Mouse (Mus musculus) liver, embryonic 15.5 days (tissue): ENCODE results near the gene Bcar3. TPM values are rescaled to one million over a fixed set of nuclear protein-coding genes. Genes with fewer than 3 reads are reported as not detected.

Experiments used
- ATAC-seq: fragments of 200-750 bp; cut with Nextera tagmentation; 2 replicates; pipeline ENCODE4 v1.8.0; 2017; ENCODE audit warnings: moderate number of reproducible peaks, mild to moderate bottlenecking, moderate library complexity; ENCODE audit not compliant: insufficient read depth
- H3K27ac ChIP-seq: fragments of 300-500 bp; sonication (generic); replicated peaks from 2 replicates; pipeline ENCODE4 v1.5.1; 2015; ENCODE audit warnings: mild to moderate bottlenecking, inconsistent platforms
- H3K27me3 ChIP-seq: fragments of 300-500 bp; sonication (generic); 2 replicates; pipeline ENCODE4 v1.6.1; 2015; ENCODE audit warnings: mild to moderate bottlenecking, inconsistent platforms
- H3K36me3 ChIP-seq: fragments of 300-500 bp; sonication (generic); replicated peaks from 2 replicates; pipeline ENCODE4 v1.6.1; 2015; ENCODE audit warnings: moderate library complexity, mild to moderate bottlenecking, inconsistent platforms
- H3K4me1 ChIP-seq: fragments of 300-500 bp; sonication (generic); replicated peaks from 2 replicates; pipeline ENCODE4 v1.6.1; 2015; ENCODE audit warnings: inconsistent platforms
- H3K4me2 ChIP-seq: fragments of 300-500 bp; sonication (generic); 2 replicates; pipeline ENCODE4 v1.6.1; 2015; ENCODE audit warnings: moderate library complexity, mild to moderate bottlenecking, inconsistent platforms
- H3K4me3 ChIP-seq: fragments of 300-500 bp; sonication (generic); replicated peaks from 2 replicates; pipeline ENCODE4 v1.5.1; 2015; ENCODE audit warnings: mild to moderate bottlenecking, inconsistent platforms
- H3K9ac ChIP-seq: fragments of 300-500 bp; sonication (generic); 2 replicates; pipeline ENCODE4 v1.6.1; 2015; ENCODE audit warnings: moderate library complexity, mild to moderate bottlenecking, inconsistent platforms
- H3K9me3 ChIP-seq: fragments of 300-500 bp; sonication (generic); replicated peaks from 2 replicates; pipeline ENCODE4 v1.6.1; 2016; ENCODE audit warnings: inconsistent platforms
- WGBS: fragments of 180-500 bp; shearing (Covaris S2); methylation state at CpG from one replicate; pipeline ENCODE4 v1.1.7; 2015; ENCODE audit warnings: mixed read lengths; ENCODE audit not compliant: insufficient replicate concordance; 5-methylcytosine and 5-hydroxymethylcytosine counted together
- polyA plus RNA-seq: library from polyadenylated mRNA; unstranded; fragments of >200 nt; fragmentation: Nextera tagmentation; extraction: Ambion mirVana; gene quantifications from 2 replicates; pipeline ENCODE4 v1.2.1, GENCODE M21; 2015

The Bcar3 gene
- polyA plus RNA-seq, 1 experiment from 2014 or later = 5.2 TPM

DNA sequence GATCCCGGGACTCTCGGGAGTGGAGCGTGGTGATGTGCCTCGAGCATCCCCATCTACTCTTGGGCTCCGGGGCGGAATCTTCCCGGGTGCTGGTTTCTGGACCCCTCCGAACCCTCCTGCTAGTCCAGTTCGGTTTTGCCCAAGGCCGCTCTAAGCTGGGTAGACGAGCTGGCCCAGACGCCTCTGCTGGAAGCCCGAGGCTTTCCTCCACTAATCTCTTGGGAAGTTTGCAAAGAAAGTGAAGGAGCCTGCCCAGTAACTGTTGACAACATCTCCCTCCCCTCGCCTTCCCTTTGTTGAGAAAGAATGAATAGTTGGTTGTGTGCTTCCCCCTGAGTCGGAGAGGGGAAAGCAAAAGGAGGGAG is 126.5 kb downstream of the Bcar3 start:
- H3K4me3 ChIP-seq = peak overlapping the region; percentile 61
- H3K27ac ChIP-seq = peak overlapping the region; percentile 9; the same call in 1 of the 2 replicates
- H3K9me3 ChIP-seq = no peaks in the 10 kb centered on the region
- WGBS = 2% methylated on average over 15 of the region's 15 CpGs
- H3K4me1 ChIP-seq = peaks cover 11% of the 10 kb centered on the region
- peaks cover 54% of the 10 kb centered on the region for H3K27me3 ChIP-seq
- H3K36me3 ChIP-seq = no peaks in the 10 kb centered on the region
- no peak for ATAC-seq
- peak overlapping the region; percentile 54; the same call in 1 of the 2 replicates for H3K9ac ChIP-seq
- peak overlapping the region; percentile 65 for H3K4me2 ChIP-seq

DNA sequence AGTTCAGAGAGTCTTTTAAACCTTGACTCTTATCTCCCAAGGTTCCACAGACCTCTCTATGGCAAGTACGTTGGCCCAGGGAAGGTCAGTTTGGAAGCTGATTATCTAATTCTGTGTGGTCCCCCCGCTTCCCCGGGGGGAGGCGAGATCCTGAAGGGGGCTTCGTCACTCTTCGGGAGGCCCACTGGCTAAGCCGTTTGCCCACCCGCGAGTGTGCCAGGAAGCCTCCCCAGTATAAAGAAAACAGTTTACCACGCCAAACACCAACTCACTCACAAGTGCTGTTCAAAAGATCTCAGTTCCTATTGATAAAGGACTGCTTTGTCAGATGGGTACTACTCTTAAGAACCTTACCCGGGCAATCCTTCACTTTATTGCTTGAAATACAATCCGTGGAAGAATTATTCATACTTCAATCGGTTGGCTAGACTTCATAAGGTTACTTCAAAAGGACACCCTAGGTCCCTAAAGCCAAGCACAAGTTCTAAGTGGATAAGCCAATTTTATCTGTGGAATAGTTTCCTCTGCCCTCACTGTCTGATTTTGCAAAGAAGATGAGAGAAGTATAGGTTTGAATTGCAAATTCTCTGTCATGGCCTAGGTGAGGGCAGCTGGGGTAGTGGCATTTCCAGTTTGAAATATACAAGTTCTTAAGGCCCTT is 127.2 kb downstream of the Bcar3 start:
- Histone ChIP-seq H3K4me1 (peaks cover 13% of the 10 kb centered on the region), H3K4me3 (peak overlapping the region; percentile 61), H3K9me3 (no peaks in the 10 kb centered on the region), H3K36me3 (no peaks in the 10 kb centered on the region), H3K27ac (0 out of 2 replicates have a peak overlapping the region, but pooled peaks have one; percentile 3), H3K9ac (no peak overlapping the region), H3K4me2 (peak overlapping the region; percentile 65), H3K27me3 (peaks cover 54% of the 10 kb centered on the region)
- WGBS = 18% methylated on average over 13 of the region's 13 CpGs
- ATAC-seq = no peak

DNA sequence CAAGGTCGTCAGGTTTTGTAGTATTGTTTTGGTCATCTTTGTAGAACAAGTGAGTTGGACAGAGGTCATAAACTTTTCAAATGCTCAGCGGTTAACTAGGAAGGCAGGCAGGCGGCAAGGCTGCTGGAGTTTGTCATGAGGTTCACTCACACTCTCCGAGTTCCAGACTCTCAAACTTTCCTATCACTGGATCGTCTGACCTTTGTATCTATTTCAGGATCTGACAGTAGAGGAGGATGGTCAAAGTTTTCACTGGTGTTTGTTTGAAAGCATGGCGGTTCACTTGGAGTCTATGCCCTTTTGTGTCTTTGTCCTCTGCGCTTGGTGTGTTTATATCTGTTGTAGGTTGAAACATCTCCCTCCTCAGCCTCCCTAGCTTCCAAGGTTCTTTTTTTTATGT is 127.9 kb downstream of the Bcar3 start:
- no peak overlapping the region for H3K4me3 ChIP-seq
- H3K9ac ChIP-seq = no peak overlapping the region
- peak overlapping the region; percentile 65 for H3K4me2 ChIP-seq
- H3K4me1 ChIP-seq = peaks cover 13% of the 10 kb centered on the region
- no peaks in the 10 kb centered on the region for H3K9me3 ChIP-seq
- H3K36me3 ChIP-seq = 0 out of 2 replicates have a peak, but pooled peaks cover 2% of the 10 kb centered on the region
- H3K27ac ChIP-seq = peak overlapping the region; percentile 3; the same call in 1 of the 2 replicates
- WGBS = 55% methylated on average over 7 of the region's 7 CpGs
- 0 out of 2 replicates have a peak, but pooled peaks have one; percentile 11 for ATAC-seq
- H3K27me3 ChIP-seq = peaks cover 51% of the 10 kb centered on the region

DNA sequence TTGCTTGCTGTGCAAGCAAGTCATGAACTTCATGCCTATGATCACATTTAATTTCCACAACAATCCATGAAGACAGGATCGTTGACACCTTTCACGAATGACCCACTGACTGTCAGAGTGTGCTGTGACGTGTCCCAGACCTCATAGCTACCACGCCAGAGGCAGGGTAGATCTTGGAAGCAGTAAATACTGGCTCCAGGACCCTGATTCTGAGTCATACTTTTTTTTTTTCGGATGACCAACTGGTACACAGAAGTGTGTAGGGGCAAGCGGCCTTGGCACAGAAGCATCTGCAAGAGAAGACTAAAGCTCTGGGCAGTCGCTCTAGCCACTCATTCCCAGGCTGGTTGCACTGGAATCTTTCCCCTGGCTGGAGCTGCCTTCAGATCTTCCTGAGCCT is 128.3 kb downstream of the Bcar3 start:
- 55% methylated on average over 7 of the region's 7 CpGs for WGBS
- Histone ChIP-seq H3K27me3 (peaks cover 50% of the 10 kb centered on the region), H3K4me1 (peaks cover 13% of the 10 kb centered on the region), H3K27ac (no peak overlapping the region; the same call in 1 of the 2 replicates), H3K36me3 (0 out of 2 replicates have a peak, but pooled peaks cover 3% of the 10 kb centered on the region), H3K9ac (no peak overlapping the region), H3K4me3 (no peak overlapping the region), H3K4me2 (peak overlapping the region; percentile 65), H3K9me3 (no peaks in the 10 kb centered on the region)
- no peak for ATAC-seq

DNA sequence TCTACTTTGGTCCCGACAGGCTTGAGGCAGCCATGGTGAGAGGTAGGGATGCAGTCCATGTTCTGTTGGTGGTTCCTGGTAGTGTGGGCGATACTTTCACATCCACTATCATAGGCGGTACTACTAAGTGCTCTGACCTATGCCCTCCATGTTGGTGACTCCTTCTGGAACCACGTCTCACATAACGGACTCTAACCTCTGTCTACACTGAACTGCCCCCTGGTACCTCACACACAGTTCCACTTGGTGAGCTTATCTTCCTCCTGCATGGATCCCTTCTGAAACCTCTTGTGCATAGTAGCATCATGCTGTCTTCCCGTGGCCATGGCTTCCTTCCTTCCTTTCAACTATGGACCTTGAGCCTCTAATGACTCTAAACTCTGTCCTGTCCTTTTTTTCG is 129.7 kb downstream of the Bcar3 start:
- no peak overlapping the region for H3K9ac ChIP-seq
- H3K4me2 ChIP-seq = no peak overlapping the region
- no peak for ATAC-seq
- H3K27ac ChIP-seq = no peak overlapping the region
- H3K36me3 ChIP-seq = 0 out of 2 replicates have a peak, but pooled peaks cover 3% of the 10 kb centered on the region
- H3K9me3 ChIP-seq = no peaks in the 10 kb centered on the region
- peaks cover 40% of the 10 kb centered on the region for H3K27me3 ChIP-seq
- H3K4me3 ChIP-seq = no peak overlapping the region
- peaks cover 19% of the 10 kb centered on the region for H3K4me1 ChIP-seq
- WGBS = 46% methylated on average over 7 of the region's 7 CpGs

DNA sequence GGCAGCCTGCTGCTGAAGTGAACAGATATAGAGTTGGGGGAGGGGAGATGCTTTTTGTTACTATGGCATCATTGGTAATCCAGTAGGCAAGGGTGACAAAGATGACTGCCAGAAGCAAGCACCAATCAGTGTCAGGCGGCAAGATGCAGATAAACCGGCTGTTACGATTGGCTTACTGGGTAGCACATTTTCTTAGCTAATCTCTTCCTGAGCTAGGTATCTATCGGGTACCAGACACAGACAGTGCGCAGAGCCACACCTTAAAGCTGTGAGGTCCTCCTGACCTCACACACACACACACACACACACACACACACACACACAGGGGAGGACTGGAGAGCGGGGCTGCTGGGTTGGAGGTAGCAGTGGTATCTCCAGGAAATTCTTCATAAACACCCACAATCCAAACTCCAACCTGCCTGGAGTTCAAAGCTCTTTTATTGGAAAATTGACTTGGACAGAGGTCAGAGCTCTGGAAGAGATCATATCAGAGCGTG is 134.4 kb downstream of the Bcar3 start:
- Histone ChIP-seq H3K9me3 (no peaks in the 10 kb centered on the region), H3K4me3 (no peak overlapping the region), H3K9ac (no peak overlapping the region), H3K27me3 (no peaks in the 10 kb centered on the region), H3K36me3 (0 out of 2 replicates have a peak, but pooled peaks cover 3% of the 10 kb centered on the region), H3K27ac (0 out of 2 replicates have a peak overlapping the region, but pooled peaks have one; percentile 24), H3K4me1 (peaks cover 26% of the 10 kb centered on the region), H3K4me2 (no peak overlapping the region)
- ATAC-seq = peak; percentile 48
- WGBS = 54% methylated on average over 7 of the region's 7 CpGs

DNA sequence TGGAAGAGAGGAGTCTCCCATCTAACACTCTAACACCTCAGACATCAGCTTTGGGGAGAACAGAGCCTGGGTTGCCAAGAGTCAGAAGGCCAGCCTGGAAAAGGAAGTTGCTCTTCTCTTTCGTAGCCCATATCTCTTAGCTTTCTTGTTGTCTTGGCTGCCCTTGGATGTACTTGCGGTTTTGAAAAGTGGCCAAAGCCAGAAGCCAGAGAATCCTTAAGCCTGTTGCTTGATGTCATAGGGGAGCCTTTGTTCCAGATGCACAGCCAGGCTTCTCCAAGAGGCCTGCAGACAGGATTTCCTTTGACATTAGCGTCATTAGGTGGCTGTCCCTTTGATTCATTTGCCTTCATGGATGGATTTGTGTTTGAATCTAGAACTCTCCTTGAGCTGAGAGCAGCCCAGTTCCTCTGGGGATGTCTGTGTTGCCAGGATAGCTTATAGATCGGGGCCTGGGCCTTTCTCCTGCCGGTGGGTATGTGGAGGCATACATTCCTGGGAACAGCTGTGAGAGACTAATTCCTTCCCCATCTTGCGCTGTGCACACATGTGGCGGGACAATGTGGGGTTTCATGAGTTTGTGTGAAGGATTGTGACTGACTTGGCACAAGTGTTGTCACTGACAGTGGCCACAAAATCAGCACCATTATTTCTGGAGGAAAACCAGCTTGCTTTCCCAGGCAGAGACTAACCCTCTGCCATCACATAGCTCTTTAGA is 137.0 kb downstream of the Bcar3 start:
- no peak overlapping the region for H3K27ac ChIP-seq
- no peak for ATAC-seq
- H3K36me3 ChIP-seq = 0 out of 2 replicates have a peak, but pooled peaks cover 3% of the 10 kb centered on the region
- H3K27me3 ChIP-seq = no peaks in the 10 kb centered on the region
- no peaks in the 10 kb centered on the region for H3K9me3 ChIP-seq
- peaks cover 20% of the 10 kb centered on the region for H3K4me1 ChIP-seq
- WGBS = 54% methylated on average over 7 of the region's 7 CpGs
- no peak overlapping the region for H3K9ac ChIP-seq
- no peak overlapping the region for H3K4me2 ChIP-seq
- no peak overlapping the region for H3K4me3 ChIP-seq

DNA sequence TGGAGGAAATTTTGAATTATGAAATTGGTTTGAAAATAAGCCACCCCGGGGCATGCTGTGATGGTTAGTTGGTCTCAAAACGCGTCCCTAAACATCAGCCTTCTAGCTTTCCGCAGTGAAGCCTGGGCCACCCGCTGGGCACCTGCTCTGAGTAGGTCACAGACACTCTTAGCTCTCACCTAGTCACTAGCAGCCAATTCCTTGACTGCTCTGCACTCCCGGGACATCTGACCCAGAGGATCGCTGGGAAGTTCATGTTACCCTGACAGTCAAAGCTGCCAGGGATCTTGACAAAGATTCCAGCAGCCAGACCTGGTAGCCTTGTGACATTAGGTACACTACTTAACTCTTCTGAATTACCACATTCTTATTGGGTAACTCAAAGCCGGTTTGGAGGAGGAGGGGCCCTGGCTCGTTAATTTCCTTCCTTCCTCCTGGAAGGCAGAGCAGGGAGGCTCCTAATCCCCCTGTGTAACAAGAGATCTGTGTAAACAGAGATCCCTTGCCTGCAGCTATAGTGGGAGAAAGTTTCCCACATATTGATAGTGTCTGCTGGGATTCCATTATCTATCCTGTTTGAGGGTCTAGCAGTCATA is 139.0 kb downstream of the Bcar3 start:
- Histone ChIP-seq H3K9me3 (no peaks in the 10 kb centered on the region), H3K4me2 (peak overlapping the region; percentile 21)
- 38% methylated on average over 9 of the region's 9 CpGs for WGBS

DNA sequence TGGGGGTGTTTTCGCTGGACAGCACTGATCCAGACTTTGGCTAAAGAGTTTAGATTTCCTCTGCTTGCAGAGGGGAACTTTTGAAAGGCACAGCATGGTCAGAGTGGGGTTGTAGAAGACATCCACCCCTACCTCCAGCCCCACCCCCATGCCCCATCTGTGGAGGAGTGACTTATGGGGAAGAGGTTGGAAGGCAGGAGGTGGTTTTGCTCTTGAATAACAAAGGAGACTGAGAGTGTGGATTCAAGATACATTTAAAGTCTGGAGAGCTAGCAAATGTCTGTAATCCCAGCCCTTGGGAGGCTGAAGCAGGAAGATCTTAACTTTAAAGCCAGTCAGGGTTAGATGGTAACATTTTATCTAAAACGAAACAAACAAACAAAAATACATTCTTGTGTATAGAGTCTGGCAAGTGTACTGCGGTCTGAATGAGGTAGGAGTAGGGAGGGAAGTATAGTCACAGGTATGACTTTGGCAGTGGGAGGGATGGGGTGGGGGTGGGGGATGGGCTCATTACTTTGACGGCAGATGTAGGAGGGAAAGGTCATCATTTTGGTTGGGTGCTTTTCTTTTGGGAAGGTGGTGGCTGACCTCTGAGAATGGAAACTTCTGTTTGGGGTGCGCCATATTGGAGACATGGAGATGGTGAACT is 140.2 kb downstream of the Bcar3 start:
- 62% methylated on average over 5 of the region's 5 CpGs for WGBS
- no peaks in the 10 kb centered on the region for H3K36me3 ChIP-seq
- no peak overlapping the region for H3K4me3 ChIP-seq
- H3K9ac ChIP-seq = no peak overlapping the region
- no peak for ATAC-seq
- peaks cover 14% of the 10 kb centered on the region for H3K4me1 ChIP-seq
- H3K27ac ChIP-seq = no peak overlapping the region
- no peaks in the 10 kb centered on the region for H3K9me3 ChIP-seq
- no peaks in the 10 kb centered on the region for H3K27me3 ChIP-seq
- no peak overlapping the region for H3K4me2 ChIP-seq

More for the DNA sequence above, 139.0 kb downstream of the Bcar3 start:
- Histone ChIP-seq H3K4me3 (no peak overlapping the region), H3K4me1 (peaks cover 19% of the 10 kb centered on the region), H3K27me3 (no peaks in the 10 kb centered on the region), H3K27ac (no peak overlapping the region), H3K9ac (no peak overlapping the region), H3K36me3 (no peaks in the 10 kb centered on the region)
- no peak for ATAC-seq

DNA sequence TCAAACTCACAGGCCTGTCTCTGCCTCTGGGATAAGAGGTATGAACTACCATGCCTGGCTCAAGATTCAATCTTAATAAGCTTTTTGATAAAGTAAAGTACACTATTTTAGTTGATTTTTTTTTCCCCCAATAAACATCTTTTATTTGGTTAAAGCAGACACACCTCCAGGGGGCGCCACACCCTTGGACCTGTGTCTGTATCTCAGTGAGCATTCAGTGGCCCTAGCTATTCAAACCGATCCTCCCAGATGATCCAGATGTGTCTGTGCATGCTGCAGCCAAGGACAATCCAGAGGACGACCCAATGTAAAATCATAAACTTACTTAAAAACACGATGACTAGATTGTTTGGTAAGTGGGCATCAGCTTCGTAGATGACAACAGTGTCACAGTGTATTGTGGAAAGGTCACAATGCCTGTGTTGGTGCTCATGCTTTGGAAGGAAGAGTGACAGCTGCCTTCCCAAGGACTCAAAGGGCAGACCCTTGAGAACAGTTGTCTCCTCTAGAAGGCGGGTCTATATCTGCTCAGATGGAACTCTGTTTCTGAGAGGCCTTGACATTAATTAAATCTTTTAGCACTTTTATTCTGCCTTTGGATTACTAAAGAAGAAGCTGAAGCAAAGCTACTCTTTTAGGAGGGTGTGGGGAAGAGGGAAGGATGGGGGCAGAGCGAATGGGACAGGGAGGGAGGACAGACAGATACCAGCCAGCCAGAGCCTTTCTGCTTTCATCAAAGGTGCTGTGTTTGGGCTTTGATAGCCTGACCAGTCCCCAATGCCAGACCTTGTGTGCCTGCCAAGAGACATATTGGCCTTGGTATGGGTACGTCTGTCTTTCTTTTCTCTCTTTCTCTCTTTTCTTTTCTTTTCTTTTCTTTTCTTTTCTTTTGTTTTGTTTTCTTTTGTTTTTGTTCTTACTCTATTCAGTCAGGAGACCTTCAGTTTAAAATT is 141.3 kb downstream of the Bcar3 start:
- no peak overlapping the region for H3K9ac ChIP-seq
- peaks cover 14% of the 10 kb centered on the region for H3K4me1 ChIP-seq
- no peaks in the 10 kb centered on the region for H3K27me3 ChIP-seq
- no peak overlapping the region for H3K27ac ChIP-seq
- 64% methylated on average over 8 of the region's 8 CpGs for WGBS
- no peak for ATAC-seq
- H3K9me3 ChIP-seq = no peaks in the 10 kb centered on the region
- no peak overlapping the region for H3K4me2 ChIP-seq
- H3K36me3 ChIP-seq = no peaks in the 10 kb centered on the region
- no peak overlapping the region for H3K4me3 ChIP-seq
